Mouse (Mus musculus) lung, postnatal 0 days (tissue): ENCODE measurements around the gene S1pr1.

Source experiments
- CTCF ChIP-seq: IDR thresholded peaks from 2 replicates; pipeline ENCODE4 v1.5.1; 2016; ENCODE audit warnings: antibody characterized with exemption, mild to moderate bottlenecking
- EP300 ChIP-seq: IDR thresholded peaks from 2 replicates; pipeline ENCODE4 v1.6.1; 2016; ENCODE audit warnings: antibody characterized with exemption, mild to moderate bottlenecking, control low read depth

DNA sequence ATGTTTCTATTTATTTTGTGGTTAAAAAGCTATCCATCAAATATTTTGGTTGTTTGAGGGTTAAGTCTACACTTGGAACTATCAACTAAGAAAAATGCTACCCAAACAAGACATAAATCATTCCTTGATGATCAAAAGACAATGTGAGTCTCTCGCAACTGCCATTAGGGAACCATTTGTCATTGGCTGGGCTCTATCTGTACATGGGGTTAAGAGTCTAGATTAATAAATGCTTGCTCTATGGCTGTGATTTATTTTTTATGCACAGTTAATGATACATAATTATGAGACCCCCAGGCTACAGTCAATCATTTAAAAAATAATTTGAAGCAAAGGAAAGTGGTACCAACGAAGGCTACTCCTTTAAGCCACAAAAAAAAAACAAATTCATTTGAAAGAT is 23.7 kb upstream of the S1pr1 start:
- no peak for TF ChIP-seq CTCF
- TF ChIP-seq EP300 = no peak
